8 mouse cellular contexts compared by ENCODE assay signal in genomic region chr13:35905879-35906481, GRCm38 (mm10). TPM values are rescaled to one million over a fixed set of nuclear protein-coding genes. Genes with fewer than 3 reads are reported as not detected.
A peak's percentile ranks its signal among the peaks of the same experiment; 100 is the strongest.
DNase-seq lines count a peak whose midpoint lies in the region; ATAC-seq and TF ChIP-seq lines count a peak whose summit lies in the region.

Gene Rpp40, minus strand, starts transcription at chr13:35906359.

- H3K27ac ChIP-seq in bone marrow macrophage, adult 2 months (ENCODE audit: insufficient read depth, low read depth, low read length): peak within 1 kb of the TSS; percentile 57; the same call in 1 of the 2 replicates
- H3K27ac ChIP-seq in embryonic fibroblast, embryonic 13.5 days (ENCODE audit: insufficient read depth, low read length): no peak within 1 kb of the TSS
- no peak within 1 kb of the TSS for H3K27ac ChIP-seq in kidney, embryonic 14.5 days (ENCODE audit: low read depth, low read length)
- H3K27ac ChIP-seq in limb, embryonic 15.5 days: no peak within 1 kb of the TSS

- H3K36me3 ChIP-seq in kidney, embryonic 14.5 days (ENCODE audit: control insufficient read depth, insufficient read depth, low read length): no peaks in the 10 kb centered on the region
- 0 out of 2 replicates have a peak, but pooled peaks cover 5% of the 10 kb centered on the region for H3K36me3 ChIP-seq in limb, embryonic 15.5 days

- peak; percentile 97 for DNase-seq in A20 (ENCODE audit: low read depth, low spot score)
- DNase-seq in heart, adult 9 months (ENCODE audit: low spot score in 2 of 2): peak; percentile 94 to 95
- DNase-seq in monocyte, adult 2 months (ENCODE audit: low read depth in 1 of 2, low spot score in 2 of 2): peak; percentile 67 to 79
- peak; percentile 91 to 92 for DNase-seq in spleen, postnatal 36 days (ENCODE audit: low spot score in 2 of 2)

- peak within 1 kb of the TSS; percentile 66 for H3K9ac ChIP-seq in kidney, embryonic 14.5 days (ENCODE audit: low read depth, low read length)
- H3K9ac ChIP-seq in limb, embryonic 15.5 days: peak within 1 kb of the TSS; percentile 35; the same call in 1 of the 2 replicates

- WGBS in kidney, embryonic 14.5 days: 0% methylated on average over 35 of the region's 35 CpGs
- WGBS in limb, embryonic 15.5 days: under 1% methylated on average over 31 of the region's 35 CpGs

- no peak for TF ChIP-seq CTCF in bone marrow macrophage, adult 2 months (IDR thresholded peaks at IDR 0.05; ENCODE audit: low read depth, low read length)
- no peak for TF ChIP-seq CTCF in embryonic fibroblast, embryonic 13.5 days (IDR thresholded peaks at IDR 0.05; ENCODE audit: borderline replicate concordance, insufficient read depth, low read length)

- no peaks in the 10 kb centered on the region for H3K9me3 ChIP-seq in kidney, embryonic 14.5 days (ENCODE audit: control insufficient read depth, low read length)
- no peaks in the 10 kb centered on the region for H3K9me3 ChIP-seq in limb, embryonic 15.5 days

- H3K4me2 ChIP-seq in kidney, embryonic 14.5 days (replicated peaks; ENCODE audit: low read depth, low read length): peak within 1 kb of the TSS; percentile 49
- H3K4me2 ChIP-seq in limb, embryonic 15.5 days: peak within 1 kb of the TSS; percentile 65

- no peaks in the 10 kb centered on the region for H3K27me3 ChIP-seq in kidney, embryonic 14.5 days (ENCODE audit: control insufficient read depth, insufficient read depth, low read length)
- no peaks in the 10 kb centered on the region for H3K27me3 ChIP-seq in limb, embryonic 15.5 days

- peak within 1 kb of the TSS; percentile 95 for H3K4me3 ChIP-seq in bone marrow macrophage, adult 2 months (ENCODE audit: insufficient read depth, low read length)
- H3K4me3 ChIP-seq in embryonic fibroblast, embryonic 13.5 days (ENCODE audit: insufficient read depth, low read length): peak within 1 kb of the TSS; percentile 87
- peak within 1 kb of the TSS; percentile 71 for H3K4me3 ChIP-seq in kidney, embryonic 14.5 days (ENCODE audit: low read length)
- H3K4me3 ChIP-seq in limb, embryonic 15.5 days: peak within 1 kb of the TSS; percentile 72

- no peak for TF ChIP-seq POLR2A in bone marrow macrophage, adult 2 months (IDR thresholded peaks at IDR 0.05; ENCODE audit: borderline replicate concordance, low read depth, low read length)
- TF ChIP-seq POLR2A in embryonic fibroblast, embryonic 13.5 days (IDR thresholded peaks at IDR 0.05; ENCODE audit: low read depth, low read length): peak; percentile 62

- peaks cover 6% of the 10 kb centered on the region for H3K4me1 ChIP-seq in bone marrow macrophage, adult 2 months (ENCODE audit: control insufficient read depth, insufficient read depth, low read length)
- H3K4me1 ChIP-seq in embryonic fibroblast, embryonic 13.5 days (ENCODE audit: control insufficient read depth, insufficient read depth, low read length): no peaks in the 10 kb centered on the region
- no peaks in the 10 kb centered on the region for H3K4me1 ChIP-seq in kidney, embryonic 14.5 days (ENCODE audit: control insufficient read depth, insufficient read depth, low read length)
- 0 out of 2 replicates have a peak, but pooled peaks cover 3% of the 10 kb centered on the region for H3K4me1 ChIP-seq in limb, embryonic 15.5 days

- ATAC-seq in kidney, embryonic 14.5 days (ENCODE audit: low FRiP score, low TSS enrichment): peak; percentile 100
- ATAC-seq in limb, embryonic 15.5 days (ENCODE audit: insufficient number of reproducible peaks, low FRiP score, low TSS enrichment, low read depth): peak; percentile 100

RNA-seq across cellular contexts. Expression of gene Rpp40, which starts in this region (rescaled TPM):
- polyA plus RNA-seq in bone marrow macrophage, adult 2 months (2012; ENCODE audit: insufficient read depth, insufficient read length, missing spikeins): 2.1 and 2.9 TPM in 2 replicates
- polyA plus RNA-seq in embryonic fibroblast, embryonic 13.5 days (2011; ENCODE audit: insufficient read length, low read depth, missing spikeins): 8.0 and 8.9 TPM in 2 replicates
- 18.4 and 24.5 TPM in 2 replicates for polyA plus RNA-seq in kidney, embryonic 14.5 days (2014; fragmentation: Nextera tagmentation; extraction: Ambion mirVana)
- 16.6 and 18.2 TPM in 2 replicates for polyA plus RNA-seq in limb, embryonic 15.5 days (2015; fragmentation: Nextera tagmentation; extraction: Ambion mirVana)
